Mouse (Mus musculus): ENCODE measurements at regions not wholly inside any gene's neighbourhood (a gene's known extent, or its start where the extent isn't known, plus 50 kb on each side); places are given as distances from the start of the nearest gene placed in this dataset.

- no peak for DNase-seq (ENCODE audit: low spot score in 2 of 2)
These were observed 322.8 kb downstream of the Med10 start for GRCm38 (mm10) chr13:70124860-70125545.

- DNase-seq (ENCODE audit: low spot score in 2 of 2), result peak; percentile 22 to 31
These were observed 325.1 kb downstream of the Med10 start for GRCm38 (mm10) chr13:70127310-70127709.

GRCm38 (mm10) chr13:70134544-70134943, 332.3 kb downstream of the Med10 start:
- DNase-seq (ENCODE audit: low spot score in 2 of 2), result no peak

GRCm38 (mm10) chr13:70136209-70136608, 334.0 kb downstream of the Med10 start:
- no peak for DNase-seq (ENCODE audit: low spot score in 2 of 2)

GRCm38 (mm10) chr13:70144461-70144860, 342.3 kb downstream of the Med10 start:
- no peak for DNase-seq (ENCODE audit: low spot score in 2 of 2)

- no peak for DNase-seq (ENCODE audit: low spot score in 2 of 2)
These were observed 343.3 kb downstream of the Med10 start for GRCm38 (mm10) chr13:70145466-70145865.

- no peak for DNase-seq (ENCODE audit: low spot score in 2 of 2)
These were observed 347.1 kb downstream of the Med10 start for GRCm38 (mm10) chr13:70149041-70149898.

- DNase-seq (ENCODE audit: low spot score in 2 of 2), result no peak
These were observed 347.6 kb downstream of the Med10 start for GRCm38 (mm10) chr13:70149899-70150184.

GRCm38 (mm10) chr13:70153062-70153461, 350.9 kb downstream of the Med10 start:
- DNase-seq (ENCODE audit: low spot score in 2 of 2), result no peak

- DNase-seq (ENCODE audit: low spot score in 2 of 2), result no peak
These were observed 353.4 kb downstream of the Med10 start for GRCm38 (mm10) chr13:70155596-70155995.

- DNase-seq (ENCODE audit: low spot score in 2 of 2), result no peak
These were observed 354.9 kb downstream of the Med10 start for GRCm38 (mm10) chr13:70156975-70157588.

- DNase-seq (ENCODE audit: low spot score in 2 of 2), result no peak
These were observed 356.9 kb downstream of the Med10 start for GRCm38 (mm10) chr13:70159065-70159464.

GRCm38 (mm10) chr13:70159604-70160003, 357.4 kb downstream of the Med10 start:
- peak; percentile 61 to 68 for DNase-seq (ENCODE audit: low spot score in 2 of 2)

- DNase-seq (ENCODE audit: low spot score in 2 of 2), result no peak
These were observed 359.9 kb downstream of the Med10 start for GRCm38 (mm10) chr13:70162115-70162514.

- DNase-seq (ENCODE audit: low spot score in 2 of 2), result no peak
These were observed 363.5 kb downstream of the Med10 start for GRCm38 (mm10) chr13:70165511-70166225.

- DNase-seq (ENCODE audit: low spot score in 2 of 2), result no peak
These were observed 365.6 kb downstream of the Med10 start for GRCm38 (mm10) chr13:70167747-70168146.

- DNase-seq (ENCODE audit: low spot score in 2 of 2), result no peak
These were observed 366.7 kb downstream of the Med10 start for GRCm38 (mm10) chr13:70168906-70169305.

GRCm38 (mm10) chr13:70177066-70177465, 374.9 kb downstream of the Med10 start:
- no peak for DNase-seq (ENCODE audit: low spot score in 2 of 2)

GRCm38 (mm10) chr13:70178073-70178491, 375.9 kb downstream of the Med10 start:
- no peak for DNase-seq (ENCODE audit: low spot score in 2 of 2)

GRCm38 (mm10) chr13:70190978-70191377, 388.8 kb downstream of the Med10 start:
- DNase-seq (ENCODE audit: low spot score in 2 of 2), result no peak

GRCm38 (mm10) chr13:70192101-70193025, 390.2 kb downstream of the Med10 start:
- peak; percentile 33 to 55 for DNase-seq (ENCODE audit: low spot score in 2 of 2)
